Mouse (Mus musculus): ENCODE results near the gene Fndc3a.

Gene Fndc3a

DNA sequence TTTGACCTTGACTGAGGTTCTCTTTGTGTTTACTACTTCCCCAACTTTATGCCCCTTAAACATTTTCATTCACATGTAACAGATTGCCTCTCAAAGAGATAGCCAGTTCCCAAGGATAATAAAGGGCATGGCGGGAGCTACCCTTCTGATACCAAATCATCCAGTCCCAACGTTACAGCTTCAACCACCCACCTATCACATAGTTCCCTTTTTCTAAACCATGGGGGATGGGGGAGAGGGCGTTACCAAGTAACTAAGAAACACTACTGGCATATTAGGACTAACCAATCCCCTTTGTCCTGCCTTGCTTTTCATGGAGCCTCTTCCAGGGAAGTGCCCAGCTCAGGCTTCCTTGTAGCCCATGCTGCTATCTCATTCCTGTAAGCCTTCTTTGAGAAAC, 32.6 kb downstream of the Fndc3a start:
- intact Hi-C loops (cut with DNase I) = no loop called here

DNA sequence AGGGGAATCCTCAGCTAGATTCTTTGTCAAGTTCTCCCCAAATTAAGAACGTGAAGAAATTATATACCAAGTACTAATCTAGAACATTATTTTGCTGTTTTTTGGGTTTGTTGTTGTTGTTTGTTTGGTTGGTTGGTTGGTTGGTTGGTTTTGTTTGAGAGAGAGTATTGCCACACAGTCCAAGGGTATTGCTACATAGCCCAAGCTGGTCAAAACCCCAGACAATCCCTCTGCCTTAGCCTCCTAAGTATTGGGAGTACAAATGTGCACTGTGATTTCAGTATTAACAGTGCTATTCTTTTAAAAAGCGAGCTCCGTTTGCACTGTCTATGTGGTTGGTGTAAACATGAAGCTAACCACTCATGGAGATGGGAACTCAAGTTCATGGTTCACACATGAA, 37.9 kb downstream of the Fndc3a start:
- intact Hi-C loops (cut with DNase I) = no loop called here

DNA sequence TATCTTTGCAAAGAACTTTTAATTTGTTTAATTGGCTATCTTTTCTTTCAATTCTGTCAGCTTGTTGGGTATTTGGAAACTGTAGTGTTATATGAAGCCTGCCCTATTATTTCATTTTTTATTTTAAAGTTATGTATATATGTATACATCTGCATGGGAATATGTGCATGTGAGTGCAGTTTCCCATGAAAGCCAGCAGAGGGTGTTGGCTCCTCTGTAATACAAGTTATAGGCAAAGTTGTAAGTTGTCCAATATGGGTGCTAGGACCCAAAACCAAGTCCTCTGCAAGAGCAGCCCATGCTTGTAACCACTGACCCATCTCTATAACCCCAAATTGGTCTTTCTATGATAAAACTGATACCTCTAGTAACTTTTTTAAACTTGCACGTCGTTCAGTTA, 38.8 kb downstream of the Fndc3a start:
- intact Hi-C loops (cut with DNase I) = no loop called here

DNA sequence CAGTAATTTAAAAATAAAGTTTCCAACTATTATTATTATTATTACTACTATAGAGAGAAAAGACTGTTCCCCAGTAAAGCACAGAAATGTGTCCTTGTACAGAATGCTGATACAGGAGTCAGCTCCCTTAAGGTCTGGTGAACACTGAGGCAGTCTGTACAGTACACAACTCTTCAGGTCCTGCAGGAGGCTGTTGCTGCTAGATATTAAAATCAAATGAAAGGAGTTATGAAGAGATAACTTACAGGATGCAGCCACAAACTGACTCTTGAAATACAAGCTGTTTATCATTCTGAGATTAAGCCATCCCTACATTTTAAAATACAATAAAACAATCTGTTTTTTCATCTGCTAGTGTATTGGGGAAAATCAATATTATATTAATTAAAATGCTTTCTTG, 60.5 kb downstream of the Fndc3a start:
- intact Hi-C loops (cut with DNase I) = no loop called here

DNA sequence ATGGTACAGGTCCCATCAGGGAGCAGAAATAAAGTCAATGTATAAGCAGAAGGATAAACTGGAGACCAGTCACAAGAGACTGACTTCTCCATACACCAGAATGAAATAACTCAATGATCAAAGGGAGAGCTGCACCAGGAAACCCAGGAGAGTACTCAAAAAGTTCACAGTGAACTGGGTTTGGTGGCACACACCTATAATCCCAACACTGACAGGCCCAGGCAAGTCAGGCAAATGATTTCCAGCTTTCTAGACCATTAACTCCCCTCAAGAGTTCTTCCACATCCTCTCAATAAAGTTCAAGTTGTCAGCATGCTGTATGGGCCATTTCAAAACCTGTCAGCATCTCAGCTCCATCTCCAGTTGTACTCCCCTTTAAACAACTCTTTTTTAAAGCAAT, 64.3 kb downstream of the Fndc3a start:
- intact Hi-C loops (cut with DNase I) = no loop called here

DNA sequence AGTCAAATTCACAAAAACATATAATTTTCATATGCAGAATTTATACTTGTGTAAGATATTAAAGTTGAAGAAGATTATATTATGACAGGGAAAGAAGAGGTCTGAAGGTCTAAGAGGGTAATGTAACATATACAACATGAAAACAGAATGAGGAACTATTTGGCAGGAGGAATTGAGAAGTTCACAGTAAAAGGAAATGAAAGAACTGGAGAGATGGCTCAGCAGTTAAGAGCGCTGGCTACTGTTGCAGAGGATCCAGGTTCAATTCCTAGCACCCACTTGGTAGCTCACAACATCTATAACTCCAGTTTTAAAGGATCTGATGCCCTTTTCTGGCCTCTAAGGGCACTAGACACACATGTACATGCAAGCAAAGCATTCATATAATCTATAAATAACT, 65.2 kb downstream of the Fndc3a start:
- intact Hi-C loops (cut with DNase I) = no loop called here

DNA sequence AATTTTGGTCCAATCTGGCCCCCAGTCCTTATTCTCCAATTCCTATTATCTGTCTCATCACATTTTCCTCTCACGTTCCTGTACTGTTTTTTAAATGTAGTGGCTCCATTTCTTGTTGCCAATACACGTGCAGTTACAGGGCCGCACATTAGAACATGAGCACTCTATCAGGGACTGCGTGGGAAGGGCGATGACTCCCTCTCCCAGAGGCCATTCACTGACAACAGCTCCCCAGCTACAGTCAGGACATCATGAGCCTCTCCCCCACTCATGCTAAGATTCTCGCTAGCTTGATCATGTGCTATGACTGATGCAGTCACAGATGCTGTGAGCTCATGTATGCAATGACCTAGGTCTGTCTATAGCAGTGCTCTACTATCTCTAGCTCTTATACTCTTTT, 71.3 kb downstream of the Fndc3a start:
- intact Hi-C loops (cut with DNase I) = no loop called here

DNA sequence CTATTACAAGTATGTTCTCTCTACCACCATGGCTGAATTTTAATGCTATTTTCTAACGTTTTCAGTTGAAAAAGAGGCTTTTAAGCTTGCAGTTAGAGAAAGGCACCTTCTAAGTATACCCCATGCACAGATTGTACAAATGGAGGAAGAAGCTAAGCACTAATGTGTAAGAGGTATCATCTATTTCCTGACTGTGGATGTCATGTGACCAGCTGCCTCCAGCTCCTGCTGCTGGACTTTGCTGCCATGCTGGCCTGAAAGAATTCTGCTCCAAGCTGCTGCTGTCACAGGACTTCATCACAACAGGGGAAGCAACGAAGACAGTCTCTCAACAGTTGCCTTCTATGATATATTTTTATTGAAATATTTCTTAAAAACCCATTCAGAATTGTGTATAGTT, 76.2 kb downstream of the Fndc3a start:
- intact Hi-C loops (cut with DNase I) = no loop called here

DNA sequence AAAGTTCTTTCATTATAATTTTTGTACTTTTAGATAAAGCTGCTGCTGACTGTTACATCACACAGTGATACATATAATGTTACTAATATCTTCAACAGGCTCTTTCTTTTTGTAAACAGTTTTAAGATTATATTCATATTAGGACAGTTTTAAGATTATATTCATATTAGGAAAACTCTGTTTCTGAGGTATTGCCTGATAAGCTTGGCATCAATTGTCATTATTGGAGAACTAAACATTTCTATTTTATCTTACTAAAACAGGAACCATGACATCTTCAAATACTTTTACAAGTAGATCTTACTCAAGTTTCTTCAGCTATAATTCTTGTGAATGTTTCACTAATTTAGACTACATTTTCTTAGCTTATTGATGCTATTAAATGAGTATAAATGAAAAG, 84.4 kb downstream of the Fndc3a start:
- intact Hi-C loops (cut with DNase I) = no loop called here

DNA sequence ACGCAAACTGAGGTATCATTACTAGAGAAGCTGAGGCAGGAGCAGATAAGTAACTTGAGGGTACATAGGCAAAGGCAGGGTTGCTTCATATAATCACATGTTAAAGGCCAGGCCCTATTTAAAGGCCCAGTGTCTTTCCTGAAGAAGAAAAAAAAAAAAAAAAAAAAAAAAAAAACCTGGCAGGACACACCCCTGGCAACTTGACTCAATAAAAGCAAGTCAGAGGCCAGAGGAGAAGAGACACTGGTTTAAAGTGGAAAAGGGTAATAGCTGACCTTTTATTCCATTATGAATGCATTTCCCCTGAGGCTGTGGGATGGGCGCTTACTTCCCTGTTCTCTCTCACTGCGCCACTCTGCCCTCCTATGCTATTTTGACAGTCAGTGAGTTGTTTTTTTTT, 105.7 kb downstream of the Fndc3a start:
- intact Hi-C loops (cut with DNase I) = loop anchor here (10.0 kb wide), 1 partner anchor 381 kb away; no protein-coding TSS in a partner anchor

DNA sequence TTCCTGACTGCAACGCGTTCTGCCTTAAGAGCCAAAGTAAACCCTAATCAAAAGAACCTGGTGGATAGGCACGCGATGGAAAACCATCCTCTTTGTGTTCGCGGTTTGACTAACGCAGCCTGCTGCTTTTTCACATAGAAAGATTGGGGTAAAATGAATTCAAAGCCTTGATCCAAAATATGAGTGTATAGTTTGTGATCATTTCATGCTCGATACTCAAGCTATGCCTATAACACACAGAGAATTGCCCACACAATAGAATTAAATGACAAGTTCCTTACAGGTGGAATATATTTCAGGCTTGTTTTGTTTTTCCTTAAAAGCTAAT, 106.6 kb downstream of the Fndc3a start:
- intact Hi-C loops (cut with DNase I) = loop anchor here (10.0 kb wide), 1 partner anchor 382 kb away; no protein-coding TSS in a partner anchor

DNA sequence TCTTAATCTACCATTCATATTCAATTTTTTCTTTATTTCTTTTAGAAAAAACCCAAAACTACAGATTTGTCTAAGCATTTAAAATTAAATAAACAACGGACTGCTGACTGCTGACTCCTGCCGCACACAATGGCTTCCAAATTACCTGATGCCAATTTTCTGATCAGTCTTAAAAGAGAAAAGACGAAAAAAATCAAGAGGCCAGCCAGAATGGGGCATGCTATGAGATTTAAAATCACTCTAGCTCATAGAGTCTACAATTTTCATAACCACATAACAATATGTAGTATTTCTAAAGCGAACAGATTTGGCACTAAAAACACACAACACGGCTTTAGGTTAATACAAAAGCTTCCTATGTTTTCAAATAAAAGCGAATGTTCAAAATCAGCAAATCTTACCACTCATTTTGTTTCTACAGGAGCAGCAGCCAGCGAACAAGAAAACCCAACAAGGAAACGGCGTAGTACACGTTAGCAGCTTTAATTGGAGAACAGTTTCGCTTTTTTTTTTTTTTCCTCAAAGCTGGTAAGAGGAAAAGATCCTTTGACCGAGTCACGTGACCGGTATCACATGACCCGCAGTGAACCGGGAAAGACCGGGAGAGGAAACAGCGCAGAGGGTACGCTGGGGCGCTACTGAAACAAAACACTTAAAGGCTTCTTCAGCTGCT, 107.1 kb downstream of the Fndc3a start:
- intact Hi-C loops (cut with DNase I) = loop anchor here (10.0 kb wide), 1 partner anchor 382 kb away; no protein-coding TSS in a partner anchor

DNA sequence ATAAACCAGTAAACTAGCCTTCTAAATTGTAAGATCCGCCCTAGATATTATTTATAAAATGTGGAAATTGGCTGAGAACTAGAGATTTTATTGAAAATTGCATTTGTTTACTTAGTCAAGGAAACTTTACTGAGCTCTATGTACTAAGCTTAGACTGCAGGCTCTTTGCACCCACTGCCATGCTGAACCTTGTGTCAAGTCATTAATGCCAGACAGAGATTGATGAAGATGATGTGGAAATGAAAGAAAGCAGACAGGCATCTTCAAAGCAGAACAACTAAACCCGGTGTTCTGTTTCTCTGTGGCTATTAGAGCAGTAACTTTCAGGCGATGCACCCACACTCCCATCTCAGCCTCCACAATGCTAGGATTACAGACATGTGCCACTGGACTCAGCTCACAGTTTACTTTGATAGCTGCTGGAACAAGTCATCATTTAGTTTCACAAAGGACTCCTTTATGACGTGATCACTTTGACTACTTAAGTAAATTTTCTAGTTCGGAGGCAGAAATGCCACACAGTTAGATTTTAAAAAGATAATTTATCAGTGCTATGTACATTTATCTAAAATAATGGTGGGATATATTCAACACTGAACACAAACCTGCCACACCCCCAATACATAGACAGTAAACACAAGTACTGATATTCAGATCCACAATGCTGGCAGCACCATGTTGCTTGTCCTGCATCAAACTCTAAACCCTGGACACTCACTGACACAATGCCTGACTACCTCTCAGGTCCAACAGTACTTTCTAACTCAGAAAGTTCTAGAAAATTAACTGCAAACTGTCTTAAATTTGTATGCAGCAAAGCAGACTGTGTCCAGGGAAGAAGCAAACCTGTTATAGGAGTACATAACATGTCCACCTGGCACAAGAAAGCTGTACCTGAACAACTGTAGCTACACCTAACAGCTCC, 108.2 kb downstream of the Fndc3a start:
- intact Hi-C loops (cut with DNase I) = loop anchor here (10.0 kb wide), 1 partner anchor 383 kb away; no protein-coding TSS in a partner anchor

DNA sequence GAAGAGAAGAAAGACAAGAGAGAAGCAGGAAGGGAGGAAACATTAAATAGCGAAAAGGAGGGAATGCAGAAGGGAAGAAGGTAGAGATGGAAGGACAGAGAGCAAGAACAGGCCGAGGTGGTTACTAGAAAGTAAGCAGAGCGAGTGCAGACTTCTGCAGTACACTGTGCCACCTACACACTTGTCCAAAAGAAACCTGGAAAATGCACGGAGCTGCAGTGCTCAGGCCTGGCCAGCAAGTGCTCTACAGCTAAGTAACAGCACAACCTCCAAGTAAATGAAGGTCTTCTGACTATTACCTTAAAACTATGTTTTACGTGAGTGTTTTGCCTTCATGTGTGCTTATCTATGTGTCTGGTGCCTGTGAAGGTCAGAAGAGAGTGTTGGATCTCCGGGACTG, 109.4 kb downstream of the Fndc3a start:
- intact Hi-C loops (cut with DNase I) = loop anchor here (10.0 kb wide), 1 partner anchor 384 kb away; no protein-coding TSS in a partner anchor

DNA sequence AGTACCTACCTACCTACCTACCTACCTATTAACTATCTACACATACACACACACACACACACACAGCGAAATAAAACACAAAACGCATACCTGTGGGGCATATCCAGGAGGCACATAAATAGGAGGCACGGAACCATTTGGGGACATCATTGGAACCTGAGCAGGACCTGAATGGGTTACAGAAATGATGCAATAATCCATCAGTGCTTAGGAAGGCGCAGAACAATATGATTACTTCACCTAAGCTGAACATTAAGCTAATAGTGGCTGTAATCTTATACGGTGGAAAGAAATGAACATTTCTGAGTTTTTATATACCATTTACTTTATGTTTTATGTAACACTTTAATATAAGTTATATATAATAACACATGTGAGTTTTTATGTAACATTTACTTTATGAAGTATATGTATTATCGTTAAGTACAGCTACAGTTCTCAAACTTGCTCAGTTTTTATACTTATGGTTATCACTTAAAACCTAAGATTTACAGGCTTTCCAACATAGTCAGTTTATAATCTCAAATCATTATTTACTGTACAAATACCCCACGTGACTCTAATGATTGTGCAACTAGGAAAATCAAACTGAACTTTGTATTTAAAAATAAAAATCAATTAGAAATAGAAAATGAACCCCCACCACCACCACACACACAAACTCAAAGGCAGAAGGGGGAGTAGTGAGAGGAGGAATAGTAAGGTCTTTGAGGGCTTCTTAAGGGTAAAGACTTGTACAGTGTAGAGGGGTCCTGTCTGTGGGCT, 110.6 kb downstream of the Fndc3a start:
- intact Hi-C loops (cut with DNase I) = no loop called here

DNA sequence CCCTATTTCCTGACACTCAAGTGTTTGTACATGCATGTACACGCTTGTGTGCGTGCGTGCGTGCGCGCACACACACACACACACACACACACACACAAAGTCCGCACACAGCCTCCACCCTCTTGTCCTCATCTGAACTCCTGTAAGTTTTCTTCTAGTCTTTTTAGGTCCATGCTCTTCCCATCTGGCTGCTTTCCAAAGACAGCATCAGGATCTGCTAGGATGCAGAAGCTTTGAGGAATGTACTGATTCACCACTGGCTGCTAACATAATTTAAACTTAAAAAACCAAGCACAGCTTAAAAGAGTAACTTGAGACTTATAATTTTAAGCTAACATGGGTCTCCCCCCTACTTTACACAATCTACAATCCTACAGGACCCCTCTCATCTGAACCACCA, 115.6 kb downstream of the Fndc3a start:
- intact Hi-C loops (cut with DNase I) = no loop called here

DNA sequence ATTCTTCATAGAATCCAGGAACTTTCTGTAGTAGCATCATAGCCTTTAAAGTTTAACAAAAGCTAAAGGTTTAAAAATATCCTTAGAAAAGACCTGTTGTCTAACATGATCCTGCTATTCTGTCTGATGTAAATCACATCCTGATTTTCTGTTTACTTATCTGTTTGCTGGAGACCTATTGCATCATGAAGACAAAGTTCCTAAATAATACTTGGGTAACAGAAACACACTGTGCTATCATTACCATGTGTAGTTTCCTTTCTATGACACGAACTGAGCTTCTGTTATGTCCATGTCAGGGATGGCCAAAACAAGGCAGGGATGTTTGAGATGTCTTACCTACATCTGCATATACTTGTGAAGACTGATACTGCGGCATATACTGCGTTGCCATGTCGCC, 120.4 kb downstream of the Fndc3a start:
- intact Hi-C loops (cut with DNase I) = loop anchor here (10.0 kb wide), 2 partner anchors 415 to 505 kb away; no protein-coding TSS in a partner anchor

DNA sequence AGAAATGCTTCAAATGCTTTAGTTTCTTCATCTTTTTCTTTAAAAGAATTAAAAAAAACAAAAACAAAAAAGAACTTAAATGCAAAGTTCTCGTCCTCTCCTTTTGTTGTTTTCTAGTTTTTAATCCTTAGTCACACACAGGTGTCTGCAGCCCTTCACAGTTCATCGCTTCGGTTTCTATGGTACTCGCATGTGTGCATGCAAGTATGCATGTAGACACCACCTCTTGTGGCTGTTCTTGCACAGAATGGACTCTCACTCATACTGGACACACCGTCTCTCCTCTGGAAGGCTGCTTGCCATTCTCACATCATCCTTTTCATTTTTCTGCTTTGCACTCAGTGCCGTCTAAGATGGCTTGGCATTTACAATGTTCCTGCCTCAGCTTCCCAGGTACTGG, 126.8 kb downstream of the Fndc3a start:
- intact Hi-C loops (cut with DNase I) = loop anchor here (10.0 kb wide), 2 partner anchors 422 to 512 kb away; no protein-coding TSS in a partner anchor

DNA sequence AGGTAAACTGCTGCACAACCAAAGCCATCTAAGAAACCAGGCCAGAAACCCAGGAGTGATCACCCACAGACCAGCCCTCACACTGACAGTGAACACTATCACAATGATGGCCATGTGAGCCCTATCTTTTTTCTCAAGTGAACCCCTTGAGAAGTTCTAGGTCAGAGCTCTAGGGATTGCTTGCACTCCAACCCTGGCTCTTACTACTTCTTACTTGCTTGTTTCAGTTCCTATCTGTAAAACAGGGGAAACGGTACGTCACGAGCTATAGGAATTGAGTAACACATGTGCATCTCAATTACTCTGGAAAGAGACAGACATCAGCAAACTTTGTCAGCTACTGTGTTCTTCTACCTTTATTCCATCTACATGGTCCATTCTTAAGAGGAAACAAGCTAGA, 128.8 kb downstream of the Fndc3a start:
- intact Hi-C loops (cut with DNase I) = loop anchor here (10.0 kb wide), 2 partner anchors 424 to 514 kb away; no protein-coding TSS in a partner anchor

DNA sequence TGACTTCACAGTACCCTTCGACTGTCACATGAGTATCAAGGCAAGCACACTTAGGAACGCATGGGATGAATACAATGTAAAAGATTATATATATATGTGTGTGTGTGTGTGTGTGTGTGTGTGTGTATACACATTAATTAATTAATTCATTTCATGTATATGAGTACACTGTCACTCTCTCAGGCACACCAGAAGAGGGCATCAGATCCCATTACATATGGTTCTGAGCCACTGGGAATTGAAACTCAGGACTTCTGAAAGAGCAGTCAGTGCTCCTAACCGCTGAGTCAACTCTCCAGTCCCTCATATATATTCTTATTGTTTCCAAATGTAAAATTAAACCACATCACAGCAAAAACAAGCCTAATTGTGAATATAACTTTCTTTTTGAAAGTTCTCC, 133.5 kb downstream of the Fndc3a start:
- intact Hi-C loops (cut with DNase I) = no loop called here

DNA sequence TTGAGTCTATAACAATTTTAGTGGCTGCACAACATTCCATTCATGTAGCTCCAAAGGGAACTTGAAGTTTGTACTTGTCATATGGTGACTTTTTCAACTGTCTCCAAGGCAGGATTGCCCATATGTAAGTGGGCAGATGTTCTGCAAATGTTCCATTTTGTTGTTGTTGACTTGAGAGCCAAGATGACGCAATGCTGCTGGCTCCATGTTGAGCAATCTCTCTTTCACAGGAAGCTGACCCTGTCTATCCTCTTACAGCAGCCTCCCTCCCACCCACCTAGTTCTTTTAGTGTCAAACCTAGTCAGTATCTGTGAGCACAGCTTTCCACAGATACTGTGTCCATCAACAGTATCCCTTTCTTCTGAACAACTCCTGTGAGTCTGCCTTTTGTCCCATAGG, 145.9 kb downstream of the Fndc3a start:
- intact Hi-C loops (cut with DNase I) = no loop called here

DNA sequence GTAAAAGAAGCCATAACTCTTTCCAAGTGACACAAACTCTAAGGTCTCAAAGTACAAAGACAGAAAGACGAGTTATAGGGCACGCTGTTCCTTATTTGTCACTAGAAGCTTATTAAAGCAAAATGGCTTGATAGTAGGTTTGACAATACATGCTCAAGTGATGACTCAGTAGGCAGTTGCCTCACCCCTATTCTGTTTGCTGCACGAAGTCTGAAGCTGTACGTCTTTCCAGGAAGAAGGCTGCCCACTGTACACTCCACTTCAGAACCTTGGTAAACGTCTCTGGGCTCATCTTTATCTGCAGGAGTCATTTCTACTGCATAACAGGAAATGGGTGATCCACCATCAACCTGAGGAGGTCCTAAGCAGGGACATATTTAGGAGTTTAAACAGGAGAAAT, 151.0 kb downstream of the Fndc3a start:
- intact Hi-C loops (cut with DNase I) = no loop called here

All from adrenal gland (tissue).